Mouse (Mus musculus) lung, embryonic 15.5 days (tissue): ENCODE results near the gene Esyt2. TPM values are rescaled to one million over a fixed set of nuclear protein-coding genes. Genes with fewer than 3 reads are reported as not detected.
A peak's percentile ranks its signal among the peaks of the same experiment; 100 is the strongest.

Experiments used
- ATAC-seq: fragments of 200-750 bp; cut with Nextera tagmentation; 2 replicates; pipeline ENCODE4 v1.8.0; 2017; ENCODE audit warnings: moderate number of reproducible peaks, borderline replicate concordance; ENCODE audit not compliant: low FRiP score, low TSS enrichment; ENCODE audit errors: extremely low read depth
- H3K27ac ChIP-seq: fragments of 300-500 bp; sonication (generic); 2 replicates; pipeline ENCODE4 v1.5.1; 2015; ENCODE audit warnings: moderate library complexity, mild to moderate bottlenecking, inconsistent platforms
- H3K27me3 ChIP-seq: fragments of 300-500 bp; sonication (generic); 2 replicates; pipeline ENCODE4 v1.6.1; 2015; ENCODE audit warnings: inconsistent platforms
- H3K36me3 ChIP-seq: fragments of 300-500 bp; sonication (generic); 2 replicates; pipeline ENCODE4 v1.6.1; 2015; ENCODE audit warnings: inconsistent platforms
- H3K4me1 ChIP-seq: fragments of 300-500 bp; sonication (generic); 2 replicates; pipeline ENCODE4 v1.6.1; 2015; ENCODE audit warnings: inconsistent platforms
- H3K4me2 ChIP-seq: fragments of 300-500 bp; sonication (generic); 2 replicates; pipeline ENCODE4 v1.6.1; 2015; ENCODE audit warnings: inconsistent platforms, mild to moderate bottlenecking, moderate library complexity
- H3K4me3 ChIP-seq: fragments of 300-500 bp; sonication (generic); 2 replicates; pipeline ENCODE4 v1.5.1; 2015; ENCODE audit warnings: mild to moderate bottlenecking, inconsistent platforms
- H3K9ac ChIP-seq: fragments of 300-500 bp; sonication (generic); 2 replicates; pipeline ENCODE4 v1.6.1; 2015; ENCODE audit warnings: inconsistent platforms
- H3K9me3 ChIP-seq: fragments of 300-500 bp; sonication (generic); 2 replicates; pipeline ENCODE4 v1.6.1; 2016; ENCODE audit warnings: inconsistent platforms
- WGBS: fragments of 180-500 bp; shearing (Covaris S2); methylation state at CpG from one replicate; pipeline ENCODE4 v1.1.7; 2015; 5-methylcytosine and 5-hydroxymethylcytosine counted together
- polyA plus RNA-seq: library from polyadenylated mRNA; unstranded; fragments of >200 nt; fragmentation: Nextera tagmentation; extraction: Ambion mirVana; gene quantifications from 2 replicates; pipeline ENCODE4 v1.2.1, GENCODE M21; 2015

The Esyt2 gene
- 20.9 and 21.5 TPM in 2 replicates for polyA plus RNA-seq

GRCm38 (mm10) chr12:116280653-116281364 is at the start of gene Esyt2:
Esyt2 (plus strand) TSS chr12:116281196.
- peak within 1 kb of the TSS; percentile 99 for H3K9ac ChIP-seq
- H3K36me3 ChIP-seq = no peaks in the 10 kb centered on the region
- under 1% methylated on average over 67 of the region's 68 CpGs for WGBS
- peaks cover 11% of the 10 kb centered on the region; the same call in 1 of the 2 replicates for H3K4me1 ChIP-seq
- H3K27ac ChIP-seq = peak within 1 kb of the TSS; percentile 99
- H3K27me3 ChIP-seq = no peaks in the 10 kb centered on the region
- H3K4me3 ChIP-seq = peak within 1 kb of the TSS; percentile 100
- ATAC-seq = peak; percentile 97
- H3K9me3 ChIP-seq = no peaks in the 10 kb centered on the region
- peak within 1 kb of the TSS; percentile 94 for H3K4me2 ChIP-seq

- Histone ChIP-seq H3K4me3 (no peak overlapping the region), H3K9me3 (no peaks in the 10 kb centered on the region), H3K27ac (peak overlapping the region; percentile 18; the same call in 1 of the 2 replicates), H3K4me1 (no peaks in the 10 kb centered on the region), H3K36me3 (no peaks in the 10 kb centered on the region), H3K4me2 (peak overlapping the region; percentile 21), H3K27me3 (no peaks in the 10 kb centered on the region), H3K9ac (no peak overlapping the region)
- WGBS = 31% methylated on average over 12 of the region's 12 CpGs
- ATAC-seq = peak; percentile 75
Observed at GRCm38 (mm10) chr12:116231612-116232011, 49.4 kb upstream of the Esyt2 start.

GRCm38 (mm10) chr12:116232061-116232460 is 48.9 kb upstream of the Esyt2 start:
- 0 out of 2 replicates have a peak, but pooled peaks have one; percentile 19 for ATAC-seq
- 57% methylated on average over 1 of the region's 1 CpGs for WGBS
- H3K27ac ChIP-seq = peak overlapping the region; percentile 18; the same call in 1 of the 2 replicates

GRCm38 (mm10) chr12:116235356-116235755 is 45.6 kb upstream of the Esyt2 start:
- 0 out of 2 replicates have a peak, but pooled peaks cover 2% of the 10 kb centered on the region for H3K36me3 ChIP-seq
- no peak overlapping the region for H3K9ac ChIP-seq
- no peak overlapping the region for H3K4me3 ChIP-seq

More at GRCm38 (mm10) chr12:116232061-116232460, 48.9 kb upstream of the Esyt2 start:
- no peak overlapping the region for H3K9ac ChIP-seq
- no peaks in the 10 kb centered on the region for H3K36me3 ChIP-seq
- H3K27me3 ChIP-seq = no peaks in the 10 kb centered on the region
- H3K4me1 ChIP-seq = no peaks in the 10 kb centered on the region
- no peak overlapping the region for H3K4me3 ChIP-seq
- no peak overlapping the region; the same call in 1 of the 2 replicates for H3K4me2 ChIP-seq
- H3K9me3 ChIP-seq = no peaks in the 10 kb centered on the region

GRCm38 (mm10) chr12:116236658-116237057 is 44.3 kb upstream of the Esyt2 start:
- H3K4me3 ChIP-seq = no peak overlapping the region
- no peaks in the 10 kb centered on the region for H3K27me3 ChIP-seq
- WGBS = 75% methylated on average over 3 of the region's 3 CpGs
- no peak overlapping the region for H3K4me2 ChIP-seq
- no peaks in the 10 kb centered on the region for H3K4me1 ChIP-seq
- no peak for ATAC-seq
- H3K9ac ChIP-seq = no peak overlapping the region
- 0 out of 2 replicates have a peak, but pooled peaks cover 2% of the 10 kb centered on the region for H3K36me3 ChIP-seq
- no peak overlapping the region for H3K27ac ChIP-seq
- no peaks in the 10 kb centered on the region for H3K9me3 ChIP-seq

More at GRCm38 (mm10) chr12:116235356-116235755, 45.6 kb upstream of the Esyt2 start:
- no peaks in the 10 kb centered on the region for H3K27me3 ChIP-seq
- H3K9me3 ChIP-seq = no peaks in the 10 kb centered on the region
- H3K4me1 ChIP-seq = no peaks in the 10 kb centered on the region
- ATAC-seq = no peak
- no peak overlapping the region for H3K27ac ChIP-seq
- no peak overlapping the region for H3K4me2 ChIP-seq
- WGBS = 75% methylated on average over 4 of the region's 4 CpGs

- H3K4me3 ChIP-seq = no peak overlapping the region
- no peak for ATAC-seq
Observed at GRCm38 (mm10) chr12:116238370-116238769, 42.6 kb upstream of the Esyt2 start.

GRCm38 (mm10) chr12:116238803-116239202 is 42.2 kb upstream of the Esyt2 start:
- H3K9ac ChIP-seq = no peak overlapping the region
- H3K4me2 ChIP-seq = no peak overlapping the region
- 0 out of 2 replicates have a peak, but pooled peaks cover 2% of the 10 kb centered on the region for H3K36me3 ChIP-seq
- H3K27me3 ChIP-seq = no peaks in the 10 kb centered on the region
- H3K4me1 ChIP-seq = no peaks in the 10 kb centered on the region
- H3K4me3 ChIP-seq = no peak overlapping the region
- H3K9me3 ChIP-seq = no peaks in the 10 kb centered on the region
- WGBS = 70% methylated on average over 3 of the region's 3 CpGs
- ATAC-seq = no peak
- no peak overlapping the region for H3K27ac ChIP-seq

More at GRCm38 (mm10) chr12:116238370-116238769, 42.6 kb upstream of the Esyt2 start:
- Histone ChIP-seq H3K4me2 (no peak overlapping the region), H3K9ac (no peak overlapping the region), H3K4me1 (no peaks in the 10 kb centered on the region), H3K27me3 (no peaks in the 10 kb centered on the region), H3K9me3 (no peaks in the 10 kb centered on the region), H3K27ac (no peak overlapping the region), H3K36me3 (0 out of 2 replicates have a peak, but pooled peaks cover 2% of the 10 kb centered on the region)

- Histone ChIP-seq H3K4me2 (no peak overlapping the region), H3K27me3 (no peaks in the 10 kb centered on the region), H3K27ac (no peak overlapping the region), H3K4me1 (no peaks in the 10 kb centered on the region), H3K4me3 (no peak overlapping the region), H3K36me3 (peaks cover 16% of the 10 kb centered on the region; the same call in 1 of the 2 replicates), H3K9me3 (no peaks in the 10 kb centered on the region), H3K9ac (no peak overlapping the region)
- no peak for ATAC-seq
- 76% methylated on average over 1 of the region's 1 CpGs for WGBS
Observed at GRCm38 (mm10) chr12:116244601-116245000, 36.4 kb upstream of the Esyt2 start.

- Histone ChIP-seq H3K36me3 (peaks cover 8% of the 10 kb centered on the region; the same call in 1 of the 2 replicates), H3K27ac (no peak overlapping the region), H3K9ac (no peak overlapping the region), H3K4me2 (no peak overlapping the region), H3K4me3 (no peak overlapping the region), H3K9me3 (no peaks in the 10 kb centered on the region), H3K4me1 (no peaks in the 10 kb centered on the region), H3K27me3 (no peaks in the 10 kb centered on the region)
- ATAC-seq = no peak
- 36% methylated on average over 8 of the region's 8 CpGs for WGBS
Observed at GRCm38 (mm10) chr12:116254652-116255051, 26.3 kb upstream of the Esyt2 start.

GRCm38 (mm10) chr12:116255636-116256035 is 25.4 kb upstream of the Esyt2 start:
- peaks cover 8% of the 10 kb centered on the region; the same call in 1 of the 2 replicates for H3K36me3 ChIP-seq

GRCm38 (mm10) chr12:116258321-116258720 is 22.7 kb upstream of the Esyt2 start:
- Histone ChIP-seq H3K4me3 (no peak overlapping the region), H3K4me2 (no peak overlapping the region), H3K27me3 (no peaks in the 10 kb centered on the region), H3K4me1 (no peaks in the 10 kb centered on the region), H3K9ac (no peak overlapping the region), H3K36me3 (peaks cover 4% of the 10 kb centered on the region; the same call in 1 of the 2 replicates), H3K9me3 (no peaks in the 10 kb centered on the region), H3K27ac (no peak overlapping the region)
- 75% methylated on average over 2 of the region's 2 CpGs for WGBS
- ATAC-seq = no peak

More at GRCm38 (mm10) chr12:116255636-116256035, 25.4 kb upstream of the Esyt2 start:
- WGBS = 80% methylated on average over 11 of the region's 11 CpGs
- Histone ChIP-seq H3K27ac (no peak overlapping the region), H3K4me3 (no peak overlapping the region), H3K9ac (no peak overlapping the region), H3K4me2 (no peak overlapping the region), H3K9me3 (no peaks in the 10 kb centered on the region), H3K4me1 (no peaks in the 10 kb centered on the region), H3K27me3 (no peaks in the 10 kb centered on the region)
- ATAC-seq = no peak
